Mouse (Mus musculus) heart, postnatal 14 days (tissue): ENCODE measurements at regions not wholly inside any gene's neighbourhood (a gene's known extent, or its start where the extent isn't known, plus 50 kb on each side); places are given as distances from the start of the nearest gene placed in this dataset.
A peak's percentile ranks its signal among the peaks of the same experiment; 100 is the strongest.
"Not testable (repeated sequence)": the region's sequence is repeated elsewhere in the genome, so short reads cannot be mapped to it uniquely, and the experiment has no call there.

ENCODE experiments used
- DNase-seq, 2 experiments: peaks; one replicate each; pipeline ENCODE4 v3.0.0; 2021 to 2022
- intact Hi-C: fragments of 180-260 bp; cut with DNase I; formaldehyde crosslinking; loops from one replicate; pipeline ENCODE4 v1.15.1; 2025

DNA sequence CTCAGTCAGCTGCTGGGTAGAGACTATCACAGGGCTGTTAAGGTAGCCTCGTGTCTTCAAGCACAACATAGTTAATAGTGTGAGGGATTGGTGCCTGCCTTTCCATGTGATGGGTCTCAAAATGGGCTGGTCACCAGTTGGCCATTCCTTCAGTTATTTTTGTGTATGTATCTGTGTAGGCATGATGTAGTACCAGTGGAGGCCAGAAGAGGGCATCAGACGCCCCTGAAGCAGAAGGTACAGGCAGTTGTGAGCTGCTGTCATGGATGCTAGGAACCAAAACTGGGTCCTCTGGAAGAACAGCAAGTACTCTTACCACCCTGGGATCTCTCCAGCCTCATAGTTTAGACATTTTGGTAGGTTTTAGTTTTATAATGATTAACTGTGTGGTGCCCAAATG is 228.9 kb upstream of the 1700056E22Rik start:
- intact Hi-C loops, result loop anchor here (5.0 kb wide), 1 partner anchor 529 kb away; no protein-coding TSS in a partner anchor
- no peak for DNase-seq

DNA sequence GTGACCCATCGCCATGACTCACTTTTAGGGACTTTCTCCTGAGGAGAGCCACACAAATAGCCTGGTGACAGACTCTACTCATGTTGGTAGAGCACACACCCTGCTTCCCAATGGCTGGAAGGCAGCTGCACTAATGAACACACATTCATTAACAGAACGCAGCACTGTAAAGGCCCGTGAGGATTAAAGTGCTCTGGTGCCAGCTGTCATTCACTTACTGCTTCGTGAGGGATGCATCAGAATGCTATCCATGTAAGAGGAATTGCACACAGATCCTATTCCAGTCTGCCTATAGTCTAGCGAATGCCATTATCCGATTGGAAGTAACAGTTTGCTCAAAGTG is 227.3 kb upstream of the 1700056E22Rik start:
- intact Hi-C loops, result loop anchor here (5.0 kb wide), 1 partner anchor 531 kb away; no protein-coding TSS in a partner anchor
- no peak for DNase-seq

DNA sequence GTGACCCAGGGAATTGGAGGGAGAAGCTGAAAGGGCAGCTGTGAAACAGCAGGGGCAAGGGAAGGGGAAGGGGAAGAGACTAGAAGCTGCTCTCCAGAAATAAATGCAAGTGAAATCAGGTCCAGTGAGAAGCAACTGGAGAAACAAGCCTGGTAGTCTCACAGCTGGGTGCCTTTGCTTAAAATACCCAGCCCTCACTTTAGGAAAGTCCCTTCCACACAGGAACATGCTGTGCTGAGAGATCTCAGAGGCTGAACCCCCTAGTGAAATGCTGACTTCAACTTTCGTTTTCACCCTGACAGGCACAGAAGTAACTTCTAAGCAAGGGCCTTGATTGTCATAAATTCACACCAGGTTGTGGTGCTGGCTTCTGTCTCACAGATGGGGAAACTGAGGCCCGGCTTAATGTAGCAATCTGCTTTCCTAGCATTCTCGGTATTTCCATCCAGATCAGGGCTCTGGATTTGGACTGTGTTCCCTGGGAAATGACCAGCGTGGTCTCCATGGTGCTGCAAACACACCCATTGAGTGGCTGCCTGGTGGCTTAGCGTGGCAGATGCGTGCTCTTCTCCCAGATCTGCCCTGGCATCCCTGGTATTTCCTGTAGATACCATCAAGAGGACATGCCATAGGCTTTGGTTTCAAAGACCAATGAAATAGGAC is 226.8 kb upstream of the 1700056E22Rik start:
- intact Hi-C loops, result loop anchor here (5.0 kb wide), 1 partner anchor 531 kb away; no protein-coding TSS in a partner anchor

DNA sequence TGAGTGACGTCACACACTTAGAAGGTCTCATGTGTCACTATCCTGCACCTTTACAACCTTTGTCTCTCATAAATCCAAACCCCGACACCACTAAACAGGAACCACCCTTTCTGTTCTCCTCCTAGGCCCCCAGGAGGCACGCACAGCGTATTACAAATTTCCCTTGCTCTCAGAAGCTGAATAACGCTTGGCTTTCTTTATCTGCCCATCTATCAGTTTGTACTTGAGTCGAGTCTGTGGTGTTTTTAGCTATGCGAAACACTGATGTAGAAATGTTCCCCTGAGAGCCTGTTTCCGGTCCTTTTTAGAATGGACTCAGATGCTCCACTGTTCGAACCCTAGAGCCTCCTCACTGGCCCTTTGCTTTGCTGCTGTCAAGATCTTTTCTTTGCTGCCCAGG is 225.8 kb upstream of the 1700056E22Rik start:
- no peak for DNase-seq
- intact Hi-C loops, result loop anchor here (5.0 kb wide), 1 partner anchor 532 kb away; no protein-coding TSS in a partner anchor

More for the DNA sequence above, 226.8 kb upstream of the 1700056E22Rik start:
- DNase-seq, result no peak

DNA sequence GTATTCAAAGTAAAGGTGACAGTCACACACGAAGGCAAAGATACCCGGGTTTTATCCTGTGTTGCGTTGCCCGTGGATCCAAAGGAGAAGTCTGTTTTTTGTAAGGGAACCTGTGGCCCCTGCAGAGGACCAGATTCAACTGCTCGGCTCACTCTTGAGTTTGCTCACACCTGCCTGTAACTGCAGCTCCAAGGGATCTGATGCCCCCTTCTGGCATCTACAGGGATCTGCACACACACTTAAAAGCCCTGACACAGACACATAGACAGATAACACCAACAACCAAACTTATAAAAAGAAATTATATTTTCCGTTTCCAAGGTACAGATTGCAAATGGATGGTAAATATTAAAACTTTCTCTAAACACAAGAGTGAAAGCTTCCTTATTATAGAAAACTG is 223.3 kb upstream of the 1700056E22Rik start:
- no peak for DNase-seq
- intact Hi-C loops, result no loop called here

DNA sequence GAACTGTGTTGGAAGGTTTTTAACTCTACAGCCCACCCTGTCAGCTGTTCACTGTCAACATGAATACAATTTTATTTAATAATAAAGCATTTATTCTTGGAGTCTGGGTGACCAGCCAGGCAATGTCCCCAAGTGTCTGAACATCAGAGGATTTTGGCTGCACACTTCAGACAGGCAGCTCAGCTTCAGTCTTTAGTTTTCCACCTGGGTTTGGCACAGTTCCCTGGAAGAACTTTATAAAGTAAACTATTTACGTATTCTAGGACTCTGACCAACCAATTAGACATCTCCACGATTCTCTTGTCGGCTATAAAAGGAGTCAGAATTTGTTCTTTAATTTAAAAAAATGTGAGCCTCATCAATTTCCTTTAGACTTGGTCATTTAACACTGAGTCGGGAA is 220.8 kb upstream of the 1700056E22Rik start:
- intact Hi-C loops, result no loop called here
- DNase-seq, result no peak

DNA sequence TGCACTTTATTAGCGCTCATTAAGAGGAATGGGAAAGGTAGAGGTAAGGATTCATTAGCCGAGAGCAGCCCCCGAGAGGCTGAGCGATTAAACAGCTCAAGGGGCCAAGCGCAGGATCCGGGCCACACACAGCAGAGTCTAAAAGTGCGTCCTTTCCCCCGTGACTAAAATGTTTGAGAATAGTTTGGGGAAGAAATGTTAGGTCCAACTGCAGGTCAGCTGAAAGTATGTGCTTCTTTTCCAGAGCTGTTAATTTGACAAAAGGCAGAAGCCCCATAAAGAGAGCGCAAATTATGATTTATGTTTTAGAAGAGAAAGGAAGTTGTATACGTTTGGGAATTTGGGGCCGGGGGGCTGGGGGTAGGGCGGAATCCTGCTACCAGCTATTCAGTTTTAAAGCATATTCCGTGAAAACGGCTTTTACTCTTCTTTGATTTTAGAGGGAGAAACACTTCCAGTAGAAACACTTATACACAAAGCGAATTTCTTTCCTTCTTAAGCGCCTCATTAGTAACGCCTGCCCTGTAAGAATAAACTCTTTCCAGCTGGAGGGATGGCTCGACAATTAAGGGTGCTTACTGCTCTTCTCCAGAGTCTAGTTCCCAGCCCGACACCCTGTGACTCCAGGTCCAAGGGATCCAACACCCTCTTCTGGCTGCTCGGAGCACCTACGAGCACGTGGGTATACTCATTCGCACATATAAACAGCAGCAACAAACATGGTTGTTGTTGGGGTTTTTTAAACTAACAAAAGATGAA is 210.8 kb upstream of the 1700056E22Rik start:
- intact Hi-C loops, result no loop called here
- DNase-seq, result no peak

DNA sequence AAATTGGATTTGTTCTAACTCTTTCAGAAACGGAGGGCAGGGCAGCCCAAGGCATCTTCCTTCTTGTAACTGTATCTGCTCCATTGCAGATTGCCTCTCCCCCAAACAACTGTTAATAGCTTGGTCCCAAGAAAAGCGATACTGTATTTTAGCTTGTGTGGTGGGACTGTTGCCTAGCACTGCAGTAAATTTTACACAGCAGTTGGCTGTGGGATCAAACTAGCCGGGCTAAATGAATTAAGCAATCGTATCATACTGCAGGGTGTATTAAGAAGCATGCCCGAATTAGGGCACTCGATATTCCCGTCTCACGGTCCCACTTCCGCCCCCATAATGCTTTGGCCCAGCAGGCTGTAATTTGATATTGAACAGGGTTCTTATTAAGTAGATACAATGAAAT is 210.2 kb upstream of the 1700056E22Rik start:
- no peak for DNase-seq
- intact Hi-C loops, result no loop called here

DNA sequence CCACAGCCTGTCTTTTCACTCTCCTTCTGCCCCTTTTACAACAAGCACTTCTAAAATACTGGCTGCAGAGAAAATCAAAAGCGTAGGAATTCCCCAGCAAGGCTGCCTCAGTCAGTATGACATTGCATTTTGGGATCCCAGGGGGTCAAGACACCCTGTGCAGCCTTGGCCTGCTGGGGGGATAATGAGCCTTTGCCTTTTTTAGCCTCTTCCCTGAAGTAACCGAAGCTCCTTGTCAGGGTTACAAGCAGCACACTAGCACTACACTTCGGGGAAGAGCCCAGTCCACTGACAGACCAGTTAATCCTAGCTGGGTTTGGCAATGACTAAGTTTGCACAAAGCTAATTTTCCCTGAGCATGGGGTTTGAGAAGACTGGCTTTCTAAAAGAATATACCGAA is 207.7 kb upstream of the 1700056E22Rik start:
- no peak for DNase-seq
- intact Hi-C loops, result no loop called here

DNA sequence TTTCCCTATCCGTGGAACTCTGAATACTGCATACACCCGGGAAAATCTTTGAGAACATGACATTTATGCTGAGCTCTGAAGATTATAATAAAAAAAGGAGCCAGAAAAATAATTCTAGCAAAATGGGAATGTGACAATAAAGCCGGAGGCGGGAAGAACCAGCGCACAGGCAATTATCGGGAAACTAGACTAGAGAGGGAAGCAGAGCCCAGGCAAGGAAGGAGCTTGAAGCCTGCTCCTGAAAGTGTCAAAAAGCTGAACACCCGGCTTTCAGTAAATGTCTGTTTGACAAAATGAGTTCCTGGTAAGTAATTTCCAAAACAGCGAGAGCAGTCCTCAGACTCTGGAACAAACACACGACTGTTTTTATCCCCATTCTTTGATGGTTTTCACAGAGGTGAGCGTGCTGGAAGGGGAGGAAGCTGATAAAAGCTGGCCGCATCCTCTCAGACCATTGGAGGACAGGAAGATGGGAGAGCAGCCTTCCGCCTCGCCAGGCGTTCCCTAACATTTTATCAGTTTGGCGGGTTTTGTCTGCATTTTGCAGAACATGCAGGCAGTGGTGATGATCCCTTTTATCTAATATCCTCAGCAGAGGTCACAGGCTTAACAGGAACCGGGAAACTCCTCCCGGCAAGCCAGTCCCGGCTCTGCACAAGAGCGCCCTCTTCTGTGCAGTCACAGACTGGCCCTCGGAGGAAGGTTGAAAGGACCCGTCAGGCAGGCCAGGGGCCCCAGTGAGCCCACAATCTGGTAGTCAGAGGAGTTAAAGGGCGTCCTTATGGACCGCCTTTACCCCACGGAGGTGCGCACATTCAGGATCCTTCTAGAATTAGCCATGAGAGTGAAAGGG is 201.3 kb upstream of the 1700056E22Rik start:
- peak; percentile 82 to 92 for DNase-seq
- intact Hi-C loops, result loop anchor here (10.0 kb wide), 1 partner anchor 201 kb away; the partner anchor contains the start of gene 1700056E22Rik

DNA sequence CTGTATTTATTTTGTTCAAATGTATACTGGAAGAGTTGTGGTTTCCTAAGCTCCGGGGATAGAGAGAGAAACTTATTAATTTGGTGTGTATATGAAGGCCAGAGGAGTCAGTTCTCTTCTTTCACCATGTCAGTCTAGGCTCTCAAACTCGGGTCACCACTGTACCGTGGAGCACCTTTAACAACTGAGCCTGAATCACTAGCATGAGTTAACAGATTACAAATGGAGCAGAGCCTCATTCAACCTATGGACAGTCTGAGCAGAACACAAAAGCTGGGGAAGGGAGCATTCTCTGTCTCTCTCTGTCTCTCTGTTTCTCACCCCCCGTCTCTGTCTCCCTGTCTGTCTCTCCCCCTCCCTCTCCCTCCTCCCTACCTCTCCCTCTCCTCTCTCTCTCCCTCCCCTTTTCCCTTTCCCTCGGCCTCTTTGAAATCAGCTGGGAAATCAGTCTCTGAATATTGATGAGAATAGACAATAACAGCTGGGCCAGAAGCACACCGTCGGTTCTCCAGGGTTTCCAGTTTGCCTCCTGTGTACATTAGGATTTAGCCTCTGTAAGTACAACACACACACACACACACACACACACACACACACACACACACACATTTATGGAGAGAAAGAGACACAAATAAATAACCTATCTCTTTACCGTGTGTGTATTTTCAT is 200.4 kb upstream of the 1700056E22Rik start:
- DNase-seq, result no peak
- intact Hi-C loops, result loop anchor here (10.0 kb wide), 1 partner anchor 200 kb away; the partner anchor contains the start of gene 1700056E22Rik

DNA sequence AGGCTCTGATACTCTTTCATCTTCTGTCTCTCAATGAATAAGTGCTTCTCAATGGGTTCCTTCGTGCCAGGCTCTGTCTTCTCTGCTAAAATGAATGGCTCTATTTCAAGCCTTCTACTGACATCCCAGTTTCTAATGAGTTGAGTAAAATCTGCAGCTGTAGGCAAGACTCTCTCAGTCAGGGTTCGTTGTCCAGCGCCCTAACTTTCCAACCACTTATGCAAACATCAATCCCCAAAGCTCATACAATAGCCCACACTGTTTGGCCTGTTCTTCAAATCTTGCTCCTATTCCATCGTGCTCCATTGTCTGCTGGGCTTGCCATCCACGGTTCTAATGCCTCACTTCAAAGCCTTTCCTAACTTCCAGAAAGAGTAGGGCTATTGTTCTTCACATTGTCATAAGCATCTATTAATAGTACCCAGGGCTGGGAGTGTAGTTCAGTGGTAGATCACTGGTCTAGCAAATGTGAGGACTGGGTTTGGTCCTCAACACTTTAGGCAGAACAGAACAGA is 199.7 kb upstream of the 1700056E22Rik start:
- intact Hi-C loops, result loop anchor here (10.0 kb wide), 1 partner anchor 199 kb away; the partner anchor contains the start of gene 1700056E22Rik
- DNase-seq, result no peak

DNA sequence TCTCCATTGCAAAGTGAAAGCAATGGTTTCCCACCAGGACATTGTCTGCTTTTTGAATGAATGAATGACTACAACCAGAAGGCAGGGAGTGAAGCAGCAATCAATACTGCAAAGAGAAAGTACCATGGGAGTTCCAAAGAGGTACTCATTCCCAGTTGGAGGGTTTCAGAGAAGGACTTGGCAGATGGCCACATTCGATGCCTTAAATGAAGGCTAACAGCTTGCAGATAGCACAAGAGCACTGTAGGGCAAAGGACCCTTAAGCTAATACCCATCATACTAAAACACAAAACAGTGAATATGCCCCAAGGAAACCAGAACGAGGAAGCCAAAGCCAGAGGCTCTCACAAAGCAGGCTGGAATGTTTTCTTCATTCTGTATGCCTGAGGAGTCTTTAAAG is 188.2 kb upstream of the 1700056E22Rik start:
- DNase-seq, result no peak
- intact Hi-C loops, result no loop called here

DNA sequence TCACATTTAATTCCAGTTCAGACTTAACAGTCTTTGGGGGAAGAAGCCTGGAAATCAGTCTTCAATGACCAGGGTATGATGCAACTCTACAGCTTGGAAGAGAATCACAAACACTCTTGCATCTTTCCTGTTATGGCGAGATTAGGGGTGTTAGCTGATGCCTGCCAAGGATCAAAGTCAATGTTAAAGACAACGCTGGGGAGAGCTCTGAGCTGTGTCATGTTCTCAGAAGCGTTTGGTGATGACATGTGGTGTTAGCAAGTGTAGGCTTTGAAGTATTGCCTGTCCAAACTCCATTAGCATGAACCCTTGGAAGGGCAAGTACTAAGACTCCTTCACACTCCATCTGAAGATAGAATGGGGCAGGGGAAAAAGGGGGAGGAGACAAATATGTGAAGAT is 187.7 kb upstream of the 1700056E22Rik start:
- no peak for DNase-seq

DNA sequence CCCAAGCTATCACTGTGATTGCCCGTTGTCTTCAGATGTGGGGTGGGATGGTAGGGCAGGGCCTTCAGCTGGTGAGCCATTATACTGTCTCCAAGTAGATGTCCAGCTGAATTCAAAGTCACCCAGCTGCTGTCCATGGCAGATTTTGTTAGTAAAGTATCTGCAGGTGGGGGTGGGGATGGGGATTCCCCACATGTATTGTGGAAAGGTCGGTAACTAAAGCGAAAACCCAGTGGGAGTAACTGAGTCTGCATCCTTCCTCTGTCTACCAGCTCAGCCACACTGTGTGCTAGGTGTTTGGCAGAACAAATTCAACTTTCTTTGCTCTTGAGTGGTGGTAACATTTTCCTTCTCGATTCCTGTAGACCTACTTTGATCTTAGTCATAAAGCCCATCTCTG is 163.2 kb upstream of the 1700056E22Rik start:
- no peak for DNase-seq

More for the DNA sequence above, 187.7 kb upstream of the 1700056E22Rik start:
- intact Hi-C loops, result no loop called here

DNA sequence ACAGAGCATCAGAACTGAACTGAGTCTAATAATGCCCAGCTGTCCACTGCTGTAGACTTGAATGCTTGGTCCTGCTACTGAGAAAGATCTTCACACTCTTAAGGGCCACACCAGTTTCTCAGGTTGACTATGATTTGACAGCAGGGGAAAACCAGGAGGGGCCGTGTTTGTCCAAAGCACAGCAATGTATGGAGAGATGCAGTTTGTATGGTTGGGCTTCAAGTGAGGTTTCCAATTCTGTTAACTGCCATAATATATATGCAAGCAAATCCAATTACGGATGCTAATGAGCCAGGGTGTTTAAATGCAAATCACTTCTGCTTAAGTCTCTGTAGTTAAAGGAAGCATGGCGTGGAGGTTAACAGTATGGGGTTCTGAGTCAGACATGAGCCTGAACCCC is 157.2 kb upstream of the 1700056E22Rik start:
- intact Hi-C loops, result no loop called here
- DNase-seq, result no peak

More for the DNA sequence above, 163.2 kb upstream of the 1700056E22Rik start:
- intact Hi-C loops, result no loop called here

DNA sequence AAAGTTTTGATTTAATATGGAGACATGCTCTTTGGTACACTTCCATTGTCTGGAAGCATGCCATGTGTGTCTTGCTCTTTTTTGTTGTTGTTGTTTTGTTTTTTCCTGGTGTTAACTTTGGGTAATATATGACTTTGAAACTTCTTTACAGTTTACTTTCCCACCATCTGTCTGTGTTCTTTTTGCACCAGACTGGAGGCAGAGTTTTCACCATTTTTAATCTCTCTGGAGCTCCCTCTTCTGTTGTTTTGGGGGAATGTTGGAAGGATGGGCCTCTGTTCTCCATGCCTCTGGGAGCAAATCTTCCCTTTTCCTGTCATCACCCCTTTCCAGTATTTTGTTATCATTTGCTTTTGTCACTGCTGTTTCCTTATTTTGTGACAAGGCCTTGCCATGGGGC is 153.5 kb upstream of the 1700056E22Rik start:
- DNase-seq, result peak in 1 of 2 experiments; percentile 25
- intact Hi-C loops, result no loop called here

DNA sequence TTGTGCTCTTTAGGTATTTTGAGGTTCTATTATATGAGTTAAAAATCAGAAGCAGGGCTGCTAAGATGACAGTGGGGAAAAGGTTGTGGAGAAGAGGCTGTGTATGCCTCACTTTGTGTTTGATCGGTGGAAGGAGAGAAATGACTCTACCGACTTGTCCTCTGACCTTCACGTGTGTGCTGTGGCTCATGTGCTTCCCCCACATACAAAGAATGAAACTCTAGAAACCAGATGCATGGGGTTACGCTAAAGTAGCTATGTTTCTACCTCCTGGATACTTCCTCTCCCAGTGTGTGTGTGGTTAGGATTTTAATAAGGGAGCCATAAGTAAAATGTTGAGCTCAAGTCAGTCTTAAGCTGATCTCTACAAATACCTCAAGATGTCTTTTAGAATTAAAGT is 148.1 kb upstream of the 1700056E22Rik start:
- no peak for DNase-seq
- intact Hi-C loops, result no loop called here

DNA sequence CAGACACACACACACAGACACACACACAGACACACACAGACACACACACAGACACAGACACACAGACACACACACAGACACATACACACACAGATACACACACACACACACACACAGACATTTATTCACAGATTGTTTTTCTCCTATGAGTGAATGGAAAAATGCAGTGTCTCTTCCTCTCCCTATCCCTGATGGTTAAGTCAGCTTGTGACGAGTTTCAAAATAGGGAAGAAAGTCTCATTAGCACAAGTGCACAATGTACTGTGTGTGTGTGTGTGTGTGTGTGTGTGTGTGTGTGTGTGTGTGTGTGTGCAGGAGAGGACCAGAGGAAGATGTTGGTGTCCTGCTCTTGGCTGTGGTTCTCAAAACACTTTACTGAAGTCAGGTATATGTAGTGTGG is 140.3 kb upstream of the 1700056E22Rik start:
- intact Hi-C loops, result loop anchor here (5.0 kb wide), 2 partner anchors 142 to 267 kb away; partner anchors contain the start of gene 1700056E22Rik
- DNase-seq, result not testable (repeated sequence)

DNA sequence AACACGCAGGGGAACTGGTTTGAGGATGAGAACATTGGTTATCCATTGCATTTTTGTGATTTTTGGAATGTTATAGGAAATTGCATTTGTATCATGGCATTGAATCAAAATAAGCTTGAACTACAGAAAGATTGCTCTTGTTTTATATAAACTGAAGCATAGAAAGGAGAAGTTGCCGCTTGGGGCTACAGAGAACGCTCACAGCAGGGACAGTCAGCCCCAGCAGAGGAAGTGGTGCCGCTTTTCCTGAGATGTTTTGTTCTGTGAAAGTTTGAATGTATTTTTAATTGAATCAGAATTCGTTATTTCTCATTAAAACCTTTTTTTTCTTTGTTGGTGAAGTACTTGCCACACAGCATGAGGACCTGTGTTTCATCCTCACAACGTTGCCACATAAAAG is 139.6 kb upstream of the 1700056E22Rik start:
- no peak for DNase-seq
- intact Hi-C loops, result loop anchor here (5.0 kb wide), 2 partner anchors 141 to 266 kb away; partner anchors contain the start of gene 1700056E22Rik
